Mouse (Mus musculus): ENCODE measurements around the gene Pax6. TPM values are rescaled to one million over a fixed set of nuclear protein-coding genes. Genes with fewer than 3 reads are reported as not detected.

Pax6 gene
- not detected for total RNA-seq (2021)
- long read RNA-seq, experiment 1 = 0 reads
- long read RNA-seq, experiment 2 = 0 reads

DNA sequence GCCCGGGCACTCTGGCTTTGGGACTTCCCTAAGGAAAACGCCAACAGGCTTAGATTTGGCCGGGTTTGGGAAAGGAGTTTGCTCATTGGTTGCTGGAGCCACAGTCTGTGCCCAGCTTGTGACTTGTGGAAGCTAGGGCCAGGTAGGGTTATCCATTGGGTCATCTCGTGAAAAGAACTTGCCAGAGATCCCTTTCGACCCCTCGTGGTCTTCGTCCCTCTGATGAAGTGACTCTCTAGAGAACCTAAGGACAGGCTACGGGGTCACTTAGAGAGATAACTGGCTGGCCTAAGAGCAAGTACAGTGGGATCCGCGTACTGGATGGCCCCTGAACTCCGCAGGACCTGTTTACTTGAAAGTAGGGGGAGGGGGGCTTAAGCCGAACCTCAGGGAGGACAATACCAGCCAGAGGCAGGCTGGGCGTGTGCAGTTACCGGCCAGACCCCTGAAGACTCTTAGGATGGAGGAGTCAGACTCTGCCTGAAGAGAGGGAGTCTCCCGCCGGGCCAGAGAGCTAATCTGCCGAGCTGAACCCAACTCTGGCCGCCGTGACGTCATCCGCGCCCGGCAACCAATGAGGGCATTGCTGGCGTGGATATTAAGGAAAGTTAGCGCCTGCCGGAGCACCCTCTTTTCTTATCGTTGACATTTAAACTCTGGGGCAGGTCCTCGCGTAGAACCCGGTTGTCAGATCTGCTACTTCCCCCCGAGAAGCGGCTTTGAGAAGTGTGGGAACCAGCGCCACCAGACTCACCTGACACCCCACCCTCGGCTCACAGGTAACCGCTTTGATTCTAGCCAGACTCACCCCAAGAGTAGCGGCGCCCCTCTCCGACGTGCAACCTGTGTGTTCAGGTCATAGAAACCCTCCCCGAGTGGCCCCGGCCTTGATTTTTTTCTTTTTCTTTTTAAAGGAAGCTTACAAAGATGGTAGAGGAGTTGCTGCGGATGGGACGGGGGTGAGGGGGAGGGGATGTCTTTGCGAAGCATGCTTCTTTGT, at the start of gene Pax6:
Pax6 (plus strand) TSS at position 630 of the 1,000 bp plus-strand sequence.
- no peak for DNase-seq (ENCODE audit: low spot score in 2 of 2)

- no peak for DNase-seq (ENCODE audit: low spot score in 2 of 2)
Observed at GRCm38 (mm10) chr2:105648933-105649332, 19.8 kb upstream of the Pax6 start.

DNA sequence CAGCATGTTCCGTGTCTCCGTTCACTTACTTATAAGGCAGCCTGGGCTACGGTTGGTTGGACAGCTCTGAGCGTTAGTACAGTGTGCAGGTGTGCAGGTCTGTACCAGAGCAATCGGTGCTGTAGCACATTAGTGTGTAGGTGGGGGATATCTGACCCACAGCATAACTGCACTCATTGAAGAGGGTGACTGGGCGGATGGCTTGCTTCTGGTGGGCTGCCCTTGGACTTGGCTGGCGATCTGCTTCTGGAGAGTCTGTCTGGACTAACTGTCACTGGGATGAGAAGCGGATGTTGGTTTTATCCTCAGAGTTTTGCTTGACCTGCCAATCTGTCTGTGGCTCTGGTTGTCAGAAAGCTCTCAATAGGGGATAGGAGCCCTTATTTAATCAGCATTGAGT, 12.2 kb upstream of the Pax6 start:
- no peak for DNase-seq (ENCODE audit: low spot score in 2 of 2)

- DNase-seq (ENCODE audit: low spot score in 2 of 2) = no peak
Observed at GRCm38 (mm10) chr2:105659350-105659749, 9.3 kb upstream of the Pax6 start.

- DNase-seq (ENCODE audit: low spot score in 2 of 2) = no peak
Observed at GRCm38 (mm10) chr2:105659926-105660873, 8.5 kb upstream of the Pax6 start.

DNA sequence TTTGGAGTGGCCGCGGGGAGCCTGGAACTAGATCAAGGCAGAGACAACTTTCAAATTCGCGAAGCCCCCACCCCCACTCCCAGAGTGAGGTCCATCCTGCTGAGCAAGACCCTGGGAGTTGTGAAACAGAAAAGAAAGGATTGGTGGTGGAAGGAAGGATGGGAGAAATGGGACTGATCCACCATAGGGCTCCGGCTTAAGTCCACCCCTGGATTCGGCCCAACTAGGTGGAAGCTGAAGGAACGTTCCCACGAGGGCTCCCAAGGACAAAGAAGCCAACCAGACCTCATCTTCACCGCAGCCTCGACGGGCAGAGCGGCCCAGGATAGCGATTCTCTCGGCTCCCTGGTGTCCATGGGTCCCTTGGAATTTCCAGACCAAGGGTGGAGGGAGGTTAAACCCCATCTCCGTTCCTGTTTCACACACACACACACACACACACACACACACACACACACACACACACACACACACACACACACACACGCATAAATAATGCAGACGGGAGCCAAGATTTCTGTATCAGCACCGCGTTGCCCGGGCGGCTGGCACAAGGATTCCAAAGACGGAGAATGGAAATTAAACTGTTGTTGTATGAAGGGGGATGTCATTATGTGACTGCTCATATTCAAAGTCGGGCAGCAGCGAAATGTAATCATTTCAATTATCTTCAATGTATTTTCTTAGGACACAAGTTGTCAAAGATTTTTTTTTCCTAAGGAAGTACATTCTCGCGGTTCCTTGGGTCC, 7.7 kb upstream of the Pax6 start:
- DNase-seq (ENCODE audit: low spot score in 2 of 2) = no peak

- DNase-seq (ENCODE audit: low spot score in 2 of 2) = no peak
Observed at GRCm38 (mm10) chr2:105661623-105662066, 7.1 kb upstream of the Pax6 start.

DNA sequence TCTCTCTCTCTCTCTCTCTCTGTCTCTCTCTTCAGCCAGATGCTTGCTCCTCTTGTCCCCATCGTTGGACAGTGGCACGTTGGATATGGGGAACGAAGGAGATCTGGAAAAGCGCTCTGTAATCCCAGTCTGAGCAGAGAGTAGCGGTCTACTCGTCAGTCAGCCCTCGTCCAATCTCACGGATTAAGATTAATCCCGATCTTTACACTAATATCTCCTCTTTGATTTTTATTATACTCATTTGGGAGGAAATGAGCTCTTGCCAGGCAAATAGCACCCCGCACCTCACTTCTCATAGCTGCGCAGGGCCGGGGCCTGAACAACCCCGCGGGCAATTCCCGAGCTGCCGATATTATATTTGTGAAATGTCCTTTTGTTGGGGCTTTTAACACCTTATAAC, 6.6 kb upstream of the Pax6 start:
- DNase-seq (ENCODE audit: low spot score in 2 of 2) = no peak

DNA sequence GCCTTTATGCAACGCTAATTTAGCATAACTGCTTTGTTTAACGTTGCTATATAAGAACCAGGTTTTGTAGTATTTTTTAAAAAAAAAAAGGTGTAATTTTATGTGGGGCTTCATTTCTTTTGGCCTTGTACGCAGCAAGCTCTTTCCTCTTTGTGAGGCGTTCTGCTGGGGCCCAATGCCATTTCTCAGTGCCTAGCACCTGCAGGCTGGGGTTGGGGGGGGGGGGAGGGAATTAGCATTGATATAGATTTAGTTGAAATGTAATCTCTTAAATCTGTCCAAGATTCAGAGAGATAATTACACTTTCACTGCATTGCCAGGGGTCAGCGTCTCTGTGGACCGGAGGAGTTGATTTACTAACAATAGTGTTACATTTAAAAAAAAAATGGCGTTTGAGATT, 6.1 kb upstream of the Pax6 start:
- DNase-seq (ENCODE audit: low spot score in 2 of 2) = no peak

- DNase-seq (ENCODE audit: low spot score in 2 of 2) = no peak
Observed at GRCm38 (mm10) chr2:105663101-105663511, 5.6 kb upstream of the Pax6 start.

DNA sequence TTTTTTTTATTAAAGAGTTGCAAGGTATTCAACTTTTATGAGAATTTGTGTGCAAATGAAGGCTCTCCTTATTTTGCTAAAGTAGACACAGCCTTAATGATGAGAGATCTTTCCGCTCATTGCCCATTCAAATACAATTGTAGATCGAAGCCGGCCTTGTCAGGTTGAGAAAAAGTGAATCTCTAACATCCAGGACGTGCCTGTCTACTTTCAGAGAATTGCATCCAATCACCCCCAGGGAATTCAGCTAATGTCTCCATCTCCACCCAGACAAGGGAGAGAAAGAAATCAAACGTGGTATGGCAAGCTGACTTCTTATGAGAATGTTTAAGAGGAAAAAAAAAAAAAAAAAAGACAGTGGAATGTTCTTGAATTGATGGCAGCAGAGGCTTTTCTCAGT, 3.7 kb upstream of the Pax6 start:
- DNase-seq (ENCODE audit: low spot score in 2 of 2) = no peak

DNA sequence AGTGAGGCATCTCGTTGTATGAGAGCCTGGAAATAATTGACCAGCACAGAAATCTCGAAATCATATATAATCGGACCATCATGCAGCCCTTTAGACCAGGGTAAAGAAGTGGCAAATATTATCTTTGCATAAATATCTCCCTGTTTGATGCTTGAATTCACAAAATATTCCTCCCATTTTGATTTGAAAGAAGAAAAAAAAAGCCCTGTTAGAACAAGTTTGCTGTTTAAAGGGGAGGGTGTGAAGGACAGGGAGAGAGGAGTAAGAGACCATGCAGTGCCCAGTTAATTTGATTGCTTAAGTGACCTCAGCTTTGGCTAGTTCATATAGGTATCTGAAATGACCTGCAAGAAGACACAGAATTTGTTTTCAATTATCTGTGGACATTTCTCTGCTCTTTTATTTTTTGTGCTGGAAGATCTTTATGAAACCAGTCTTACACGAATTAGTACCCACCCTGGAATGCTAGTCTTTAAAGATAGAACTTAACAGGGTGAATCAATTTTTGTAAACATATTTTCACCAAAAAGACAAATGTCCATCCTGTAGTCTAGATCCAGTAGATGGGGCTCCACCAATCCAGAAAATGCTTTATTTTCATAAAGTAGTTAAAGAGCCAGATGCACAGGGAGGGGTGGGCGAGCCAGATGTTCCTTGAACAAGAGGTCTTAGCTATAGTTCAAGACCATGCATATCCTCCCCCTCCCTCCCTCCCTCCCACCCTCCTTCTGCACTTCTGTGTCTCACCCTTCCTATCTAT, 3.0 kb upstream of the Pax6 start:
- DNase-seq (ENCODE audit: low spot score in 2 of 2) = no peak

DNA sequence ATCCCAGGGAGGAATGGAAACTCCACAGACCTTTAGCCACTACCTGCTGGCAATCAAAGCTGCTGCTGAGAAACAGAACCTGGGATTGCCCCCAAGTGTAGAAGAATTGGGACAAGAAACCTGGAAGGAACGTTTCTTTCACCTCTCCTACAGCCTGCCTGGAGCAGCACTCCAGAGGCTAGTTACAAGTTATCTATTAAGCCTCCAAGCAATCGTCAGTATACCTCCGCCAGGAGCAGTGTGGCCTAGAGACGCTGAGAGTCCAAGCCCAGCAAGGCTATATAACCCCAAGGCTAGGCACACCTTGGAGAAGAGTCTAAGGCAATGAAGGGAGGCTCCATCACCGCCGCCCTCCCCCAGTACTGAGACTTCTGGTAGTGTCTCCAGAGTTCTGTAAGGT, 2.4 kb upstream of the Pax6 start:
- DNase-seq (ENCODE audit: low spot score in 2 of 2) = no peak

GRCm38 (mm10) chr2:105666763-105667625, 1.7 kb upstream of the Pax6 start:
- no peak for DNase-seq (ENCODE audit: low spot score in 2 of 2)

- no peak for DNase-seq (ENCODE audit: low spot score in 2 of 2)
Observed at GRCm38 (mm10) chr2:105667626-105667950, 1.1 kb upstream of the Pax6 start.

DNA sequence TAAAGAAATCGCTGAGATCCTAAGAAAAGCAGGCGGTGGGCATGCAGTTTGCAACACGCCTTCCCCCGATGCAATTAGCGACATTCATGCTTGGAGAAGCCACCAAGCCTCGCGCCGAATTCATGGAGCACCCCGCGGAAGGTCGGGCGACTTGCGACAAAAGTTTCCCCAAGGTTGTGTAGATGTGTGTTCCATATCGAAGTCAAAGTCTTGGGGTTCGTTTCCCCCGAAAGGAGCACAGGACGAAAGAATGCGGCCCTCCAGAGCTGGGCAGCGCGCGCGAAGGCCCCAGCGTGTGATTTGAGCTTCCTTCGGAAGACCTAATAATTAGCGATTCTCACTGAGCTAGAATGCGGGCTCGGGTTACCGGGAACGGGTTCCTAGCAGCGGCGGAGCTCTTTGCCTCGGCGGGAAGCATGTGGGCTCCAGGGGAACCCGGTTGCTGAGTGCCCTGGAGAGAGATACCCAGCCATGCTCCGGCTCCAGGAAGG, 716 bp downstream of the Pax6 start:
- no peak for DNase-seq (ENCODE audit: low spot score in 2 of 2)

- no peak for DNase-seq (ENCODE audit: low spot score in 2 of 2)
Observed at GRCm38 (mm10) chr2:105669881-105670730, 1.4 kb downstream of the Pax6 start.

- DNase-seq (ENCODE audit: low spot score in 2 of 2) = no peak
Observed at GRCm38 (mm10) chr2:105670731-105671095, 2.0 kb downstream of the Pax6 start.

Data from adrenal gland, adult 18-20 months (tissue).